Mouse (Mus musculus) left cerebral cortex, adult 2 months (tissue): ENCODE data around the gene Dkkl1. TPM values are rescaled to one million over a fixed set of nuclear protein-coding genes. Genes with fewer than 3 reads are reported as not detected.
"Not testable (repeated sequence)": the region's sequence is repeated elsewhere in the genome, so short reads cannot be mapped to it uniquely, and the experiment has no call there.

Source experiments
- DNase-seq, 2 experiments: peaks; one replicate each; pipeline ENCODE4 v3.0.0; 2021 to 2022; ENCODE audit warnings: low spot score in 2 of 2, mixed read lengths in 1 of 2; ENCODE audit errors: extremely low spot score in 1 of 2
- H3K27ac ChIP-seq: fragments of 200-600 bp; 2 replicates; pipeline ENCODE4 v1.8.1; 2022
- H3K4me3 ChIP-seq: fragments of 200-600 bp; 2 replicates; pipeline ENCODE4 v1.8.1; 2022
- CTCF ChIP-seq: fragments of 200-600 bp; IDR thresholded peaks from 2 replicates; pipeline ENCODE4 v1.8.1; 2022; ENCODE audit warnings: antibody characterized with exemption, mild to moderate bottlenecking, moderate library complexity
- intact Hi-C: fragments of 180-260 bp; cut with DNase I; formaldehyde crosslinking; loops from one replicate; pipeline ENCODE4 v1.15.1; 2025
- total RNA-seq, 2 experiments: library from RNA; stranded (reverse); gene quantifications; 2 replicates each; pipeline ENCODE4 v1.2.3; 2021

Gene Dkkl1
- total RNA-seq, 2 experiments from 2014 or later, result 32.4 to 33.5 TPM

- intact Hi-C loops, result no loop called here
- no peak for DNase-seq
- Histone ChIP-seq H3K4me3 (no peak overlapping the region), H3K27ac (peak overlapping the region; percentile 50; the same call in 1 of the 2 replicates)
- TF ChIP-seq CTCF, result no peak
These were observed 37.2 kb downstream of the Dkkl1 start for GRCm38 (mm10) chr7:45174567-45175280.

DNA sequence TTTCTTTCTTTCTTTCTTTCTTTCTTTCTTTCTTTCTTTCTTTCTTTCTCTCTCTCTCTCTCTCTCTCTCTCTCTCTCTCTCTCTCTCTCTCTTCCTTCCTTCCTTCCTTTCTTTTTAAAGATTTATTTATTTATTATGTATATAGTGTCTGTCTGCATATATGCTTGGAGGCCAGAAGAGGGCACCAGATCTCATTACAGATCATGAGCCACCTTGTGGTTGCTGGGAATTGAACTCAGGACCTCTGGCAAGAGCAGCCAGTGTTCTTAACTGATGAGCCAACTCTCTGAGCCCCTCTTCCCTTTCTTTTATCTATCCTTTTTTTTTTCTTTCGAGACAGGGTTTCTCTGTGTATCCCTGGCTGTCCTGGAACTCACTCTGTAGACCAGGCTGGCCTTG lies 38.2 kb downstream of the Dkkl1 start:
- H3K4me3 ChIP-seq, H3K27ac ChIP-seq, intact Hi-C loops, DNase-seq: not testable (repeated sequence)
- peak; percentile 50 for TF ChIP-seq CTCF

GRCm38 (mm10) chr7:45172974-45173373 lies 39.0 kb downstream of the Dkkl1 start:
- DNase-seq, result no peak
- Histone ChIP-seq H3K4me3 (no peak overlapping the region), H3K27ac (no peak overlapping the region)
- TF ChIP-seq CTCF, result peak; percentile 67
- intact Hi-C loops, result no loop called here

DNA sequence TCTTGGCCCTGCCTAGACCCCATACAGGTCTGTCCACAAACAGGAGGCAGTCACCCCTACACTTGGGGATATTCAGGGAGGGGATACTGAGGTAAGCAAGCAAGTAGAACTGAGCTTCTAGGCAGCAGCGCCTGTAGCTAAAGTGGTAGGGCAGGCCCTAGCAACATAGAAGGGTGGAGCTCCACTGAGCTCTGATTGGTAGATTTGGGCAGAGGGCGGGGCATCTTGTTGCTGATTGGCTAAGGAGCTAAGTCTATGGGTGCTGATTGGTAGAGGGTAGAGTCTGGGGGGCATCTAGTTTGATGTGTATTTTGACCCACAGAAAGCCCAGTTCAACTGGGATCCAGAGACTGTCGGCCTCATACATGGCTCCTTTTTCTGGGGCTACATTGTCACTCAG lies 42.5 kb downstream of the Dkkl1 start:
- DNase-seq, result peak in 1 of 2 experiments; percentile 58
- TF ChIP-seq CTCF, result no peak
- intact Hi-C loops, result loop anchor here (2.0 kb wide), 1 partner anchor 87 kb away; no protein-coding TSS in a partner anchor
- Histone ChIP-seq H3K4me3 (no peak overlapping the region), H3K27ac (peak overlapping the region; percentile 93)

- H3K4me3 ChIP-seq, result peak overlapping the region; percentile 43
These were observed 43.3 kb downstream of the Dkkl1 start for GRCm38 (mm10) chr7:45168656-45169055.

DNA sequence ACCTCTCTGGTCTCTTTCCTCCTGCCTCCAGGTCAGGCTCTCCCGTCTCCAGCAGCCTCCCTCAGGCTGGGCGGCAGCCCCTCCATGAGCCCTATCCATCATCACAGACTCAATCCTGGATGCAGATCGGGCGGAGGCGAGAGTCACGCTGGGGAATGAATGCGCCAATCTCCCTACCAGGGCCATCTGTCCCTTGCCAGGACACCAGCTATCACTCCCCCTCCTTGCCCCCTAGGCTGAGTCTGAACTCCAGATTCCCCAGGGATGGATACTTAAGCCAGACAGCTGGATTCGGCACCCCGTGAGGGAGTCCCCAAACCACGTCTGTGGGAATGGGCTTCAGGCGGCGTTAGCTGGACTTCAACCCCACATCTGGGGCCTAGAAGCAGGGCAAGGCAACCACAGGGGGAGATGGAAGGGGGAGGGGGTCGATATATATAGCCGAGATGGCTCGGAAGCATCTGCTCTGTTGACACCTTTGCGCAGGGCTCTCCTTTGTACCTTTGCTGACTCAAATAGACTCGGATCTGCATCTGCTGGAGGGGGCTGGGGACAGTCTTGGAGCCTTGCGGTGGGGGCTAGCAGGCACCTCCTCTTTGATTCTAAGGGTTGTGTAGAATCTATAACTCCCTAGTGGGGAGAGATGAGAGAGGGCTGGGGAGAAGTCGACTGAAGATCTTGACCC lies 44.0 kb downstream of the Dkkl1 start:
- Histone ChIP-seq H3K27ac (peak overlapping the region; percentile 93), H3K4me3 (peak overlapping the region; percentile 43)
- no peak for TF ChIP-seq CTCF
- intact Hi-C loops, result loop anchor here (2.0 kb wide), 1 partner anchor 89 kb away; no protein-coding TSS in a partner anchor
- peak in 1 of 2 experiments; percentile 65 for DNase-seq

More at GRCm38 (mm10) chr7:45168656-45169055, 43.3 kb downstream of the Dkkl1 start:
- H3K27ac ChIP-seq, result peak overlapping the region; percentile 93
- intact Hi-C loops, result loop anchor here (2.0 kb wide), 1 partner anchor 88 kb away; no protein-coding TSS in a partner anchor
- no peak for TF ChIP-seq CTCF
- no peak for DNase-seq

- intact Hi-C loops, result loop anchor here (1.0 kb wide), 1 partner anchor 84 kb away; no protein-coding TSS in a partner anchor
- peak in 1 of 2 experiments; percentile 58 for DNase-seq
- Histone ChIP-seq H3K4me3 (peak overlapping the region; percentile 69), H3K27ac (peak overlapping the region; percentile 96)
- no peak for TF ChIP-seq CTCF
These were observed 45.0 kb downstream of the Dkkl1 start for GRCm38 (mm10) chr7:45166950-45167401.

- no peak for DNase-seq
- H3K4me3 ChIP-seq, result peak overlapping the region; percentile 69
- intact Hi-C loops, result loop anchor here (1.0 kb wide), 1 partner anchor 86 kb away; no protein-coding TSS in a partner anchor
- peak overlapping the region; percentile 96 for H3K27ac ChIP-seq
- TF ChIP-seq CTCF, result no peak
These were observed 46.2 kb downstream of the Dkkl1 start for GRCm38 (mm10) chr7:45165701-45166100.

DNA sequence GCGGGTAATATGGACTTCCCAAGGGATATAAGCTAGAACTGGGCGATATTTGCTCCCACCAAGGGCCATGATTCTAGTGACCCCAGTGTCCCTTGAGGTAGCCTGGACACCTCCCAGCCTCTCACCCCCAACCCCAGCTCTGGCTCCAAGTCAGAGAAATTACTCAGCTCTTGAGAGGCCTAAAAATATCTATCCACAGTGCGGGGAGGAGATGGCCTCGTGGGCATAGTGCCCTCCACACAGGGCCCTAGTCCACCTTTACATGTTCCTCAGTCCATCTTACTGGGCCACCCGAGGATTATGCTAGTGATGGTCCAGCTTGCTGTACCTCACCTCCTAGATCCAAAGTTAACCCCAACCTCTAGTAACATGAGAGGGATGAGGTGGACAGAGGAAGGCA lies 47.1 kb downstream of the Dkkl1 start:
- peak in 1 of 2 experiments; percentile 36 for DNase-seq
- Histone ChIP-seq H3K27ac (peak overlapping the region; percentile 96), H3K4me3 (peak overlapping the region; percentile 69)
- intact Hi-C loops, result no loop called here
- TF ChIP-seq CTCF, result no peak

GRCm38 (mm10) chr7:45163735-45164490 lies 48.0 kb downstream of the Dkkl1 start, which contains the start of gene Slc17a7:
Gene Slc17a7 (plus strand): TSS chr7:45163949.
- Histone ChIP-seq H3K27ac (peak within 1 kb of the TSS; percentile 96), H3K4me3 (peak within 1 kb of the TSS; percentile 69)
- intact Hi-C loops, result loop anchor here (2.0 kb wide), 1 partner anchor 25 kb away; no protein-coding TSS in a partner anchor
- TF ChIP-seq CTCF, result no peak
- peak; percentile 64 to 68 for DNase-seq

DNA sequence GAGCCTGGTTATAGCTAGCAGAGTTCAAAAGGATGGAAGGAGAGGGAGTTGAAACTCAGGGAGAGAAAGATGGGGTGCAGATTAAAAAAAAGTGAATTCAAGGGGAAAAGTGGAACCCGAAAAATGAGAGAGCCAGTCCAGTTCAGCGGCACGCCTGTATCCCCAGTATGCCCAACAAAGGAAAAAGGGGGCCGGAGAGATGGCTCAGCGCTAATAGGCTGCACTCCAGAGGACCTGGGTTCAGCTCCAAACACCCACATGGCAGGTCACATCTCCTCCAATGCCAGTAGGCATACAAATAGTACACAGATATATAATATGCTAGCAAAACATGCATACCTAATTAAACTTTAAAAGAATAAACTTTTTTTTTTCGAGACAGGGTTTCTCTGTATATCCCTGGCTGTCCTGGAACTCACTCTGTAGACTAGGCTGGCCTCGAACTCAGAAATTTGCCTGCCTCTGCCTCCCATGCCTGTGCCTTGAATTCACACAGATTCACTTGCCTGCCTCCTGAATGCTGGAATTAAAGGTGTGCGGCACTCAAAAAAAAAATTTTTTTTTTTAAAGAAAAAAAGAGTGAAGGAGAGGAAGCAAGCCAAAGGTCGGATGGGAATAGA lies 48.8 kb downstream of the Dkkl1 start:
- DNase-seq, result no peak
- no peak for TF ChIP-seq CTCF
- Histone ChIP-seq H3K27ac (peak overlapping the region; percentile 83), H3K4me3 (peak overlapping the region; percentile 69; the same call in 1 of the 2 replicates)
- intact Hi-C loops, result loop anchor here (1.0 to 2.0 kb wide), 4 partner anchors 26 to 136 kb away; no protein-coding TSS in a partner anchor
